Mouse (Mus musculus) neural tube, embryonic 14.5 days (tissue): ENCODE measurements around the gene Zpr1. TPM values are rescaled to one million over a fixed set of nuclear protein-coding genes. Genes with fewer than 3 reads are reported as not detected.

Source experiments
- ATAC-seq: fragments of 200-750 bp; cut with Nextera tagmentation; 2 replicates; pipeline ENCODE4 v1.8.0; 2017; ENCODE audit warnings: low read depth, mild to moderate bottlenecking, moderate TSS enrichment, moderate library complexity
- H3K27ac ChIP-seq: fragments of 300-500 bp; sonication (generic); 2 replicates; pipeline ENCODE4 v1.5.1; 2014; ENCODE audit warnings: low read depth, mild to moderate bottlenecking, control low read depth, low read length, moderate library complexity, mixed read lengths
- H3K27me3 ChIP-seq: fragments of 300-500 bp; sonication (generic); 2 replicates; pipeline ENCODE4 v1.6.1; 2014; ENCODE audit warnings: low read length; ENCODE audit not compliant: control insufficient read depth, insufficient read depth
- H3K36me3 ChIP-seq: fragments of 300-500 bp; sonication (generic); 2 replicates; pipeline ENCODE4 v1.6.1; 2014; ENCODE audit warnings: low read length, mixed read lengths; ENCODE audit not compliant: control insufficient read depth, insufficient read depth
- H3K4me1 ChIP-seq: fragments of 300-500 bp; sonication (generic); 2 replicates; pipeline ENCODE4 v1.6.1; 2014; ENCODE audit warnings: low read length; ENCODE audit not compliant: control insufficient read depth, insufficient read depth
- H3K4me2 ChIP-seq: fragments of 300-500 bp; sonication (generic); 2 replicates; pipeline ENCODE4 v1.6.1; 2014; ENCODE audit warnings: mild to moderate bottlenecking, low read depth, low read length, control low read depth
- H3K4me3 ChIP-seq: fragments of 300-500 bp; sonication (generic); 2 replicates; pipeline ENCODE4 v1.5.1; 2014; ENCODE audit warnings: low read depth, low read length, control low read depth, mixed read lengths
- H3K9ac ChIP-seq: fragments of 300-500 bp; sonication (generic); replicated peaks from 2 replicates; pipeline ENCODE4 v1.6.1; 2014; ENCODE audit warnings: low read depth, mild to moderate bottlenecking, control low read depth, low read length, mixed read lengths
- H3K9me3 ChIP-seq: fragments of 300-500 bp; sonication (generic); 2 replicates; pipeline ENCODE4 v1.6.1; 2016; ENCODE audit warnings: low read length; ENCODE audit not compliant: control insufficient read depth
- WGBS: fragments of 180-500 bp; shearing (Covaris S2); extraction: QIAGEN DNeasy Blood & Tissue Kit; methylation state at CpG from one replicate; pipeline ENCODE4 v1.1.7; 2014; 5-methylcytosine and 5-hydroxymethylcytosine counted together
- polyA plus RNA-seq: library from polyadenylated mRNA; unstranded; fragments of >200 nt; fragmentation: Nextera tagmentation; extraction: Ambion mirVana; gene quantifications from 2 replicates; pipeline ENCODE4 v1.2.1, GENCODE M21; 2014

Zpr1 gene
- polyA plus RNA-seq, 1 experiment from 2014 or later: 55.0 TPM

DNA sequence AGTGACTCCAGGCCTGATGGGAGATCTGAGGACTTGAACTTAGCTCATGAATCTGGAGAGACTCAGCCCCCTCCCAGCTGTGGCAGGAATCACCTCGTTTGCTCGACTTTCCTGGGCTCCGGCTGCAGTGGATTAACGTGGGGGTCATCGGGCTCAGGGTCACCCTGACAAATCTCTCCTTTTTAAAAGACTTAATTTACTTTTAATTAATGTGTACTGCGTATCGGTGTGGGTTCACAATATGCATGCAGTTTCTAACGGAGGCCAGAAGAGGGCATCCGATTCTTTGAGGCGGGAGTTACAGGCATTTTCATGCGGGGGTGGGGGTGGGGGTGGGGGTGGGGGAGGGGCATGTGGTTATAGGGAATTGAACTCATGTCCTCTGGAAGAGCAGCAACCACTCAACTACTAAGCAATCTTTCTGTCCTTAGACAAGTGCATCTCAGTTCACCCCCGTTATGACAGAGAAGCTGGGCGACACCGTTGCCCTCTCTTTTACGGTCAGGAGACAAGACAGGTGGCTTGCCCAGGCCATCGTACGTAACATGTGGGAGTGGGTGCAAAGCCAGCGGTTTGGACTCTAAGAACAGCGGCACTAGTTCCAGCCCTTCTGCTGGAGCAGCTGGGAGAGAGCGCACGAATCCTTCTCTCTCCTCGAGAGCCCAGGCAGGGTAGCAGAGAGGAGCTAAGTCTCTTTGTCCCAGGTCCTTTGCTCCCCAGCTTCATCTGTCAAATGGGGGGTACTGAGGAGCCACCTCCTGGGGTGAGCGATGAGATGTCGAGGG lies 57.1 kb downstream of the Zpr1 start:
- Histone ChIP-seq H3K36me3 (no peaks in the 10 kb centered on the region), H3K4me2 (no peak overlapping the region)
- 28% methylated on average over 24 of the region's 24 CpGs for WGBS

GRCm38 (mm10) chr9:46330586-46330895 lies 57.7 kb downstream of the Zpr1 start:
- Histone ChIP-seq H3K4me2 (no peak overlapping the region), H3K4me1 (peaks cover 11% of the 10 kb centered on the region), H3K4me3 (no peak overlapping the region), H3K27ac (no peak overlapping the region), H3K27me3 (no peaks in the 10 kb centered on the region), H3K9ac (no peak overlapping the region), H3K36me3 (no peaks in the 10 kb centered on the region), H3K9me3 (no peaks in the 10 kb centered on the region)
- no peak for ATAC-seq
- WGBS: 61% methylated on average over 6 of the region's 6 CpGs

More for the DNA sequence above, 57.1 kb downstream of the Zpr1 start:
- peaks cover 11% of the 10 kb centered on the region for H3K4me1 ChIP-seq
- no peak overlapping the region for H3K27ac ChIP-seq
- no peaks in the 10 kb centered on the region for H3K27me3 ChIP-seq
- H3K9ac ChIP-seq: no peak overlapping the region
- no peak overlapping the region for H3K4me3 ChIP-seq
- H3K9me3 ChIP-seq: no peaks in the 10 kb centered on the region
- no peak for ATAC-seq

DNA sequence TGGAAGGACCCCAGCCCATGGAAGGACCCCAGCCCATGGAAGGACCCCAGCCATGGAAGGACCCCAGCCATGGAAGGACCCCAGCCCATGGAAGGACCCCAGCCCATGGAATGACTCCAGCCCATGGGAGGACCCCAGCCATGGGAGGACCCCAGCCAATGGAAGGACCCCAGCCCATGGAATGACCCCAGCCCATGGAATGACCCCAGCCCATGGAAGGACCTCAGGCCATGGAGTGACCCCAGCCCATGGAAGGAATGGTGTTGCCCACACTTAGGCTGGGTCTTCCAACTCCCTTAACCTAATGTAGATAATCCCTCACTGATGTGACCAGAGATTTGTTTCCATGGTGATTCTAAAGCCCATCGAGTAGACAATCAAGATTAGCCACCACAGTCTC lies 58.4 kb downstream of the Zpr1 start:
- Histone ChIP-seq H3K4me3 (no peak overlapping the region), H3K9ac (no peak overlapping the region), H3K4me2 (no peak overlapping the region), H3K27ac (no peak overlapping the region), H3K27me3 (no peaks in the 10 kb centered on the region), H3K9me3 (no peaks in the 10 kb centered on the region), H3K36me3 (no peaks in the 10 kb centered on the region), H3K4me1 (peaks cover 11% of the 10 kb centered on the region)
- ATAC-seq: no peak
- 92% methylated on average over 1 of the region's 1 CpGs for WGBS

Other genes with a start within 250 kb of the Zpr1 start
- gene Apoa1, start 44.5 kb upstream of the Zpr1 start, polyA plus RNA-seq: 6.7 and 7.7 TPM in 2 replicates
- not detected in 2 replicates for gene Apoc3, start 37.4 kb upstream of the Zpr1 start, polyA plus RNA-seq
- not detected in 2 replicates for gene Apoa4, start 32.4 kb upstream of the Zpr1 start, polyA plus RNA-seq
- gene Apoa5, start 4.4 kb upstream of the Zpr1 start, polyA plus RNA-seq: not detected in 2 replicates
- 14.8 and 15.4 TPM in 2 replicates for gene Bud13, start 9.9 kb downstream of the Zpr1 start, polyA plus RNA-seq
- not detected in 2 replicates for gene 4931429L15Rik, start 46.9 kb downstream of the Zpr1 start, polyA plus RNA-seq